Mouse (Mus musculus): ENCODE measurements around the gene Tnk2.

The Tnk2 gene

GRCm38 (mm10) chr16:32659385-32659784 lies 15.7 kb downstream of the Tnk2 start:
- no peak for DNase-seq (ENCODE audit: low spot score in 2 of 2)

- no peak for DNase-seq (ENCODE audit: low spot score in 2 of 2)
These were observed 16.4 kb downstream of the Tnk2 start for GRCm38 (mm10) chr16:32660095-32660494.

DNA sequence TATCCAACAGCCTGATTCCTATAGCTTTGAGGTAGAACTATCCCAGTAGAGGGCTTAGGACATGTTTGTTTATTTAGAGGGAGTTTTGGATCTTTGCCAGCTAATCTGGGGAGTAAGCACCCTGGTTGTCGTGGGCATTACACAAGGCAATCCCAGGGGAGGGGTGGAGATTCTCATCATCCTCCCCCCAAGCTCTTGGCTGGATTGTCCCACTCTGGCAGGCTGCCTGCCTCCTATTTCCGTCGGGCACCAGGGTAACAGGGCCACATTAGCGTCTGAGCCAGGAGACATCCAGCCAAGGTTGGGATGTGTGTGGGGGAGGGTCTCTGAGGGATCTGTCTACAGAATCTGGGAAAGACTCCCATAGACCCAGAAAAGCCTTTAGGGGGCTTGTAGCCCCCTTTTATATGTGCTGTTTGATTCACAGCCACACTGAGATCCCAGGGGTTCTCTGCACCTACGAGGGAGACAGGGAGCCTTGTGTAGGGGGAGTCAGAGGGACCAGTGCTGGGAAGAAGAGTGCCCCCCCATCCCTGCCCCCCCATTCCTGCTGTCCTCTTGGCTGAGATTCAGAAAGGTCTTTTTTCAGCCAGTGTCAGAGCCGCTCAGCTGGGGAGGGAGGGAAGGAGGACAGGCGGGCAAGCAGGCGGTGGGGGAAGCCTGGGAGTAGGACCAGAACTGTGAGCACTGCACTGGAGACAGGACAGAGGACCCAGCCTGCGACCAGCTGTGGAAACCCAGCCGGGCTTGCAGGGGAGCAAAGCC lies 17.1 kb downstream of the Tnk2 start:
- DNase-seq (ENCODE audit: low spot score in 2 of 2): no peak

DNA sequence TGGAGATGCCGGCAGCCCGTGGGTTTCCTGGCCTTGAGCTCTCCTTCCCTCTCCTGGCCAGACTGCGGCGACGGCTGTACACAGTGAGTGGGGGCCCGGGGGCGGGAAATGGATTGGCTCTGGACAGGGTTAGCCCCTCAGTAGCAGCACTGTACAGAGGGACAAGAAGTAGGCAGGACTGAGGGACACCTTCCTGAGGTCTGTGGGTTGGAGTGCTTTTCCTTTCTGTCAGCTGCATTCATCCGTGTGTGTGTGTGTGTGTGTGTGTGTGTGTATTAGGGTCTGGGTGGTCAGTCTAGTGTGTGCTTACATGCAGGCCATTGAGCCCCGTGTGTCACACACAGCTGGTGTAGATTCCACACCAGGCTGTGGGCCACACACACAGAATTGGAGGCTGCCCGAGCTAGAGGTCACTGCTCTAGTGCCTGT lies 17.8 kb downstream of the Tnk2 start:
- no peak for DNase-seq (ENCODE audit: low spot score in 2 of 2)

GRCm38 (mm10) chr16:32662372-32662771 lies 18.7 kb downstream of the Tnk2 start:
- no peak for DNase-seq (ENCODE audit: low spot score in 2 of 2)

GRCm38 (mm10) chr16:32663231-32663858 lies 19.7 kb downstream of the Tnk2 start:
- no peak for DNase-seq (ENCODE audit: low spot score in 2 of 2)

DNA sequence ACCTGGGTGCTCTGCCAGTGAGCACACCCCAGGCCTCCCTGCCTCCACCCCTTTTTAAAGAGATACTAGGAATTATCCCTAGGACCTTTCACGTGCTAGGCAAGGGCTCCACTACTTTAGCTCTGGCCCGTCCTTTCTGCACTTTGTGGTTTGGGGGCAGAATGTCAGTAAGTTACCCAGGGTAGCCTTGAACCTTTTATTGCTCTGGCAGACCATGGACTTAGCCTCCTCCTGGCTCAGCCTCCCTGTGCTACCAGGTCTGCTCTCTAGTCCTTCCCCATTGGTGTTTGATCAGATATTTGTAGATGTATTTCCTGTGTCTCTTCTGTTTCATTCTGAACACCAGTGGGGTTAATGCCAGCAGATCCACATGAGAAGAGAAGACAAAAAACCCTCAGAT lies 20.5 kb downstream of the Tnk2 start:
- DNase-seq (ENCODE audit: low spot score in 2 of 2): no peak

DNA sequence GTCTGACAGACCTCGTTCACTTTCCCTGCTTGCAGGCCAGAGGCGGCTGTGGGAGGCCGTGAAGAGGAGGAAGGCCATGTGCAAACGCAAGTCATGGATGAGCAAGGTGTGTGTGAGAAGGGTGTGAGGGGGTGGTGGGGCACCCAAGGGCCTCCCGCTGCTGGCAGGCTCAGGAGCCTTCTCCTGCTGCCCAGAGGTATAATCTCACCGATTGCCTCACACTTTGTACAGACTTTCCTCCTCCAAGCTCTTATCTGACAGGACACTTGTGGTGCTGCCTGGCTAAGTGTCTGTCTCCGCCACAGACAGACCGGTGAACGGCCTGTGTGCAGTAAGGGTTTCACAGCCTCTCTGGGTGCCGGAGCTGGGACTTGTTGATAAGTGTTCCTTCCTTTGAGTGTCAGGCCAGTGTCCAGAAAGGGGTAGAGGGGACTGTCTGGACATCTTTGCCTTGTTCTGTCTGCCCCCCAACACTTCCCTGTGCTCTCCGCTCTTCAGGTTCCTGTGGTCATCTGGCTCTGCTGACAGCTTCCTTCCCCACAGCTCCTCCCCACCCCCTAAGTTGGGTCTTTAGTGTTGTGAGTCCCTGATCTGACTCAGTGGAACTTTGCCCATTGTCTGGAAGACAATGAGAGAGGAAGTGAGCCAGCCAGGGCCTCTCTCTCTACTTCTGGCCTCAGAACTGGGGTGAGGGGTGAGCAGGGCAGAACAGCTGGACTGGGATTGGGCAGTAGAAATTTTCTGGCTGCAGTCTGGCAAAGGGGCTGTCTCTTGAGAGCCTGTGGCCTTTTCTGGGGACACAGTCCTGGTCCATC lies 22.4 kb downstream of the Tnk2 start:
- peak; percentile 54 to 70 for DNase-seq (ENCODE audit: low spot score in 2 of 2)

DNA sequence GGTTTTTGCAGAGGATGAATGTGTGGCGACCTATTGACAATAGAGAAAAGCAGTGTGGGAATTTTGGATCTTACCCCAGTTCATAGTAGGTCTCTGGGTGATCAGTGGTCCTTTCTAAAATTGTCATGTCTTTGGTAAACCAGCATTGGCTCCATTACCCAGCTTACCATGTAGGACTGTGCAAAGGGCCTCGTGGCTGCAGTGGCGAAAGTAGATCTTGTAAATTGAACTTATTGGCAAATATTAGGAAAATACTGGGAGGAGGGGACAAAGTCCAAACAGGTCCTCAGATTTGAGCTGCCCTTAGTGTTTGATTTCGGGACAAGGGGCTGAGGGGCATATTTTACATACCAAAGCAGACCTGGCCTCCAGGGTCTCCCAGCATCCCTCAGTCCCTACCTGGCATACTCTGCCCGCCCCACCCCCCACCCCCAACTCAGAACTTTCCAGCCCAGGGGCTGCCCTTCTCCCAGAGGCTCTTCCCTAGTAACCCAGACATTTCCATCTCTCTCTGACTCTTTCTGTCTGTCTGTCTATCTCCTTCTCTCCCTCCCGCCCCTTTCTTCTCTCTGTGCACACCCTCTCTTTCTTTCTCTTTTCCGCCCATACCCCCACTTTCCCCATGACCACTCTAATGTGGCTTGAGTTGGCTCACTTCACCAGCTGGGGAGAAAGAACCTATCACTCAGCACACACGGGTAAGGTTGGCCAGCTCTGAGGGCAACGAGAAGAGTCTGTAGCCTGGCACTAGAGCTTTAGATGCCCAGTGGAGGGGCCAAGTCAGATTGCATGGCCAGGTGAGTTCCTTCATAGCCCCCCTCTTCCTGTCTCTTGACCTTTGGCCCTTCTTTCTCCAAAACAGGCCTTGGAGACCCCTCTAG lies 23.2 kb downstream of the Tnk2 start:
- DNase-seq (ENCODE audit: low spot score in 2 of 2): no peak

DNA sequence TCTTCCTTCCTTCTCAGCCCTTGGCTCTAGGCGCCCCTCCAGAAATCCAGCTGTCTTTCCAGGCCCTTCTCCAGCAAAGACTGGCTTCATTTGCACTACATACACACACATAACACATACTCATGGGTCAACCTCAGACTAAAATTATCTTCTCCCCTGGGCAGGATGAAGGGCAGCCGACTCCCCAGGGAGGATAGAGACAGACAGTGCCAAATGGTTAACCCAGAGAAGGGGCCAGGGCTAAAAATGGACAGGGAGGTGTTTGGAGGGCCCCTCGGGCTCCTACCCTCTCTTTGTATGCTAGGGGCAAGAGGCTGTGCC lies 23.8 kb downstream of the Tnk2 start:
- no peak for DNase-seq (ENCODE audit: low spot score in 2 of 2)

- DNase-seq (ENCODE audit: low spot score in 2 of 2): no peak
These were observed 24.4 kb downstream of the Tnk2 start for GRCm38 (mm10) chr16:32668030-32668429.

- DNase-seq (ENCODE audit: low spot score in 2 of 2): no peak
These were observed 24.8 kb downstream of the Tnk2 start for GRCm38 (mm10) chr16:32668472-32668871.

DNA sequence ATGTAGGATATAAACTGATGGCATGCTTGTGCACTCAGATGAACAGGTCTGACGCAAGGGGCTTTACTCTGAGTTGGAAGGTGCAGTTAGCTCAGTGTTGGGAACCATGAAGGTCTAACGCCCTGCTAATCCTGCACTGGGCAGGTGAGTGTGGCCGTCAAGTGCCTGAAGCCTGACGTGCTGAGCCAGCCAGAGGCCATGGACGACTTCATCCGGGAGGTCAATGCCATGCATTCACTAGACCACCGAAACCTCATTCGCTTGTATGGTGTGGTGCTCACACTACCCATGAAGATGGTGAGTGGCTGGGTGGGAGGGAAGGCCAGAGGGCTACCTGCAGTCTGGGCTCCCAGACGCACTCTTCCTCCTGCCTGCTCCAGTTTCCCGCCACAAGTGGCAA lies 25.6 kb downstream of the Tnk2 start:
- DNase-seq (ENCODE audit: low spot score in 2 of 2): no peak

DNA sequence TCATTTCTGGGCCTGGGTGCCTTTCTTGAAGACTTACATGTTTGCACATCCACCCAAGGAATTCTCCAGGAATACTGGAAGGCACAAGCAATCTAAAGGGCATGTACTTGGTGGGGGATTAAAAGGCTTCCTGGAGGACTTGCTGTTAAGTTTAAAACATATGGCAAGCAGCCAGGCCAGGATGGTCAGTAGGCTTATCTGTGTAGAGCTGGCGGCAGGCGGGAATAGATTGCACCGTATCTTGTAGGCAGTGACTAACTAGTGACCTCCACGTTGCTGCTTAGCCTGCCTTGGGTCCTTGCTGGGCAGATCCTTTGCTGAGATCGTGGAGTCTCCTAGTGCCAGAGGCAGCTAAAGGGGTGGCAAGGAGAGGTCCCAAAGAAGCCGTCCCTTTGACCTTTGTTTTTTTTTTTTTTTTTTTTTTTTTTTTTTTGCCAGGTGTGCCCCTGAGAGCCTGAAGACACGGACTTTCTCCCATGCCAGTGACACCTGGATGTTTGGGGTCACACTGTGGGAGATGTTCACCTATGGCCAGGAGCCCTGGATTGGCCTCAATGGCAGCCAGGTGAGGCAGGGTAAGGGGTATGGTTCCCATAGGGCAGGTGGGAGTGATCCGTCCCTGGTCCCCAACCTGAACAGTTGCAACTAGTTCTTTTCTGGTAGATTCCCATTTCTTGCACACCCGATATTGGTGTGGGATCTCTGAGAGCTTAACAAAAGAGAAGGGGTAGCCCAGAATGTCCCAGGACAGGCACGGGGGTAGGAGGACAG lies 26.9 kb downstream of the Tnk2 start:
- DNase-seq (ENCODE audit: low spot score in 2 of 2): peak; percentile 44 to 68

- no peak for DNase-seq (ENCODE audit: low spot score in 2 of 2)
These were observed 27.7 kb downstream of the Tnk2 start for GRCm38 (mm10) chr16:32671206-32671887.

DNA sequence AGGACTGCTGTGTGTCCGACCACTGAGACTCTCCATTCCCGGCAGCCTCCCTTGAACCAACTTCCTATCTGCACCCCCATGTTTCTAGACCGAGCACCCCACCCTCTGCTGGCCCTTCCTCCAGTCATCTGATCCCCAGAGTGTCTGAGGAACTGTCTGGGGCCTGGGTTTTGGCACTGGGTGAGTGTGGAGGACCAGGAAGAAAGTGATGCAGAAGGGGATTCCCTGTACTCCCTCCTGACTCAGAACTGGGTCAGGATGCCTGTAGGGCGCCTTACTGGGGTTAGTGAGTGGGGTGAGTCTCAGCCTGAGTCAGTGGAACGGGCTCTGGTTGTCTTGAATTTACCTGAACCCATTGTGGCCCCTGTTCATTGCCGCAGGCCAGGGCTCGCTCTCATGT lies 28.6 kb downstream of the Tnk2 start:
- DNase-seq (ENCODE audit: low spot score in 2 of 2): no peak

DNA sequence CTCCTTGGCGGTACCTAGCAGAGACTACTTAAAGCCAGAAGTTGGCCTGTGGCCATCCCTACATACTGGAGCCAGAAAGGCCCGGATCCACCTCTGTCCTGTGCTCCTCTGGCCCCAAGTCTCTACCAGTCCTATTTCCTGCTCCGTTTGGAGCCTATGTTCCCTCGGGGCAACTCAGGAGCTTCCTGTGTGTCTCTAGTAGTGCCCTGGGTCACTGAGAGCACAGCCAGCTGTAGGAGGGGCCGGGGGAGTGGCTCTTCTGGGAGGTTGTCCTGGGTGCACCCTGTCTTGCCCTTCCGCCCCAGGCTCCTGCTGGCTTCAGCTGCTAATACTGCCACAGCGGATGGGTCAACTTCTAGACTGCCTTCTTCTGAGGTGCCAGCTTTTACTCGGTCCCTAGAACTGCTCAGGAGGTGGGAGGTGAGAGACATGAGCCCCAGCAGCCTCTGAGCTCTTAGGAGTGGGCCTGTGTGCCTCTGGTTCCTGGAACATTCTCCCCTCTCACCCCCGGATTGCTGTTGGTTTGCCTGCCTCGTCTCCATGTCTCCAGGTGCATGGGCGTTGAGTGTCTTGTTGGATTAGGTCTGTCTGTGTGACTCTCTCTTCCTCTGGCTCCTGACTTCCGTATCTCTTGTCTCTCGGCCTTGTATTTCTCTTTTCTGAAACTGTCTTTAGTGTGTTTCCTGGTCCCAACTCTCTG lies 29.3 kb downstream of the Tnk2 start:
- DNase-seq (ENCODE audit: low spot score in 2 of 2): no peak

- DNase-seq (ENCODE audit: low spot score in 2 of 2): no peak
These were observed 30.6 kb downstream of the Tnk2 start for GRCm38 (mm10) chr16:32674121-32674740.

DNA sequence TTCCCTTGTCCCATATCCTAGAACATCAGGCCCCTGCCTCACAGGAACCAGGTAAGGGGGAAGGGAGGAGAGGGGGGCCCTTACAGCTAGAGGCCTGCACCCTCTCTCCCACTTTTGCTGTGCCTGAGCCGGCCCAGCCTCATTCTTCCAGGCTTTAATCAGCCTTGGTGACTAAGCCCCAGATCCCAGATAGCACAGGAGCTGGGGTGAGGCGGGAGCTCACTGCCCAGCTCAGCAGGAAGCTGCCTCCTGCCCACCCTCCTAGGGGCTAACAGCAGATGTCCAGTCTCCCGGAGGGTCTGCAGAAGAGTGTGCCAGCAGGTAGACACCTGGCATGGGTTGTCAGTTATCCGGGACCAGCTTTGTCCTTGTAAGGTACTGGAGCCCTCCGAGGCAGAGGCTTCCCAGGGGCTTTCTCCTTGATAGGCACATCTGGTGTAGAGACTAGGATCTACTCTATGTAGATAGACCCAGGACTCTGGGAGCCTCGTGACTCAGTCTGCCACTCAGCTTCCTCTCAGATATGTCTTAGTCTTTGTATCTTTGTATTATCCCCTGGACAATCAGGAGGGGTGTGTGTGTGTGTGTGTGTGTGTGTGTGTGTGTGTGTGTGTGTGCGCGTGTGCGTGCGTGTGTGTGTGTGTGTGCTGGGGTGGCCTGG lies 33.5 kb downstream of the Tnk2 start:
- DNase-seq (ENCODE audit: low spot score in 2 of 2): no peak
